Mouse (Mus musculus) ovary, postnatal 14 days (tissue): ENCODE data around the gene Cenpe.

Source experiments
- DNase-seq: peaks from one replicate; pipeline ENCODE4 v3.0.0; 2022; ENCODE audit warnings: low spot score

The Cenpe gene

DNA sequence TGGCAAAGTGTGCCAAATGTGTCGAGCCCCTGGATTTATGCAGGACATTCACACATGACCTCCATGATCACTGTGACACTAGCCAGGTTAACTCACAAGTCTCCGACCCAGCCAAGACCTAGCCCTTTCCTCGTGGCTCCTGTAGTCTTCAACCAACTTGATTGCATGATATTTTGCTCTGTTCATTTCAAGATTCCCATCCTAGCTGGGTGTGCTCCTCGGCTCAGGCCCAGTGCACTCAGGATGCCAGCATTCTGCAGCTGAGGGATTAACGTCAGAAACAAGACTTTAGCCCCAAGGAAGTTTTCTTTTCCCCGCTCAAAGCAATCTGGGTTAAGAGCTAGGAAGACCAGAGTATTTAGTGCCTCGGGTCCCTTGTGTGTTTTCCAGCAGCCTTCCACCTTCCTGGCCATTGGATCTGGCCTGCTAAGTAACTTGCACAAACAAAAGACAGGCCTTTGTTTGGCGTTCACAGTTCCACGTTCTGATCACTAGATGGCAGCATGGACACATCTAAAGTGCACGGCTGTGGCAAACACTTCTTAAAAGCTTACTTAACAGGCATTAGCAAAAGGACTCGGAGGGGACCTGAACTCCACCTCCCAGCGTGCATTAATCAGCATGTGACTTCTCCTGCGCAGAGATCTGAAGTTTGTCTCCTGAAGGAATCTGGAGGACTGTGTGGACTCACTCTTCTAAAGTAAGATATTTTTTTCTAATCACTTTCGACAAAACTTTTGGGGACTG is 68.5 kb downstream of the Cenpe start, which contains the start of gene Bdh2:
Gene Bdh2 (plus strand): TSS at position 553 of the 747 bp plus-strand sequence.
- peak; percentile 76 for DNase-seq

DNA sequence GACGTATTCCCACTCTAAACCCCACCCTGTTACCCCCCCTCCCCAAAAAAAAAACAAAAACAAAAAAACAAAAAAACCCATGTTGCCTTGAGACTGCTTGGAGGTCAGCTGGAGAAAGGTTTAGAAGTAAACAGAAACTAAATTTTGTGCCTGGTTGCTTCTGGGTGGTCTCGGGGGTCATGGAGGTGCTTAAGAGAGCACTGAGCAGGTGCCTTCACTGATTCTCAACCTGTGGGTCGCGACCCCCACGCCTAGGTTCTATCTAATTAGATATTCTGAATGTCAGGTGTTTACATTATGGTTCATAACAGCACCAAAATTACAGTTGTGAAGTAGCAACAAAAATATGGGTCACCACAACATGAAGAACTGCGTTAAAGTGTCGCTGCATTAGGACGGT is 69.4 kb downstream of the Cenpe start:
- no peak for DNase-seq

DNA sequence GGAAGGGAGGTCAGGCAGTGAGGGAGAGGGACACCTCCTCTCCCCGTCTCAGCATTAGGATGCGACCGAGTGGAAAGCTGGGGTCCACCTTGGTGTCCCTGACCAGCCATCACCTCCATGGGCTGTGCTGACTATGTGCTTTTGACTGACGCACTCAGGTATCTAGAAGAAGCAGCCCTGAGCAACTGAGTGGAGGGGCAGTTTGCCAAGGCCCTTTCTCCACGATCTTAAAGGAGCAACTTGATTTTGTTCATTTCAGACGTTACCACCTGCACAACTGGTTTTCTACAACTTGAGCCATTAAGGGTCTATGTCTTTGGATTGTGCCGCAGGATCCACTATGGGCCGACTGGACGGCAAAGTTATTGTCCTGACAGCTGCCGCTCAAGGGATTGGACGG is 72.9 kb downstream of the Cenpe start:
- DNase-seq: no peak

DNA sequence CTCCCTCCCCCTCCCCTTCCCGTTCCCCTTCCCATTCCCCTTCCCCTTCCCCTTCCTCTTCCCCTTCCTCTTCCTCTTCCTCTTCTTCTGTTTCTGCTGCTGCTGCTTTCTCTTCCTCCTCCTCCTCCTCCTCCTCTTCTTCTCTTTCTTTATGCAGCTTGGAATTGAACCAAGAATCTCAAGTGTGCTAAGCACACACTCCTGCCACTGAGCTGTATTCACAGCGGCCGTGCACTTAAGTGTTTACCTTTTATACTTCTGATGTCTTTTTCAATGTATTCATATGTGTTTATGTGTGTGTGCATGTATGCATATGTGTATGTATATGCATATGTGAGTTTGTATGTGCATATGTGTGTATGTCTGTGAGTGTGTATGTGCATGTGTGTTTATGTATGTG is 73.5 kb downstream of the Cenpe start:
- DNase-seq: no peak

DNA sequence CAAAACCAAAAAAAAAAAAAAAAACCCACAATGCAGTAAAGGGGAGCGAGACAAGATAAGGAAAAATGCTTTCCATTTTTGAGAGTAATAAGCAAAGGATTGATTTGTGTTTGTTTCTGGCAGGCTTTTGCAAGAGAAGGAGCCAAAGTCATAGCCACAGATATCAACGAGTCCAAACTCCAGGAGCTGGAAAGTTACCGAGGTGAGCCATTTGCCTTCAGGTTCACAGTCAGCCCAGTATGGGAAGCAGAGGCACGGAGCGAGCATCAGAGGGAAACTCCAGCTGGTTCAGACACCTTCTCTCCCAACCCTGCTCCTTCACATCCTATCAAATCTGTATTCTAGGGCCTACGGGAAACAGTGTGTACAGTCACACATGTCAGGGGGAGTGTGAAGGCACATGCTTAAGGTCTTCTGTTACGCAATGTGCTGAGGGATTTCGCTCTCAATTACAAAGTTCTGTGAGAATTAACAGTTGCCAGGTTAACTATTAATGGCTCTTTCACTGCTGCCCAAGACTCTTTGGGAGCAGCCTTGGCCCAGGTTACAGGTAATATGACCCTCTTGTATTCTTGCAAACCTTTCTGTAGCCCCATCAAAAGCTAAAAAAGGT is 75.9 kb downstream of the Cenpe start:
- no peak for DNase-seq

DNA sequence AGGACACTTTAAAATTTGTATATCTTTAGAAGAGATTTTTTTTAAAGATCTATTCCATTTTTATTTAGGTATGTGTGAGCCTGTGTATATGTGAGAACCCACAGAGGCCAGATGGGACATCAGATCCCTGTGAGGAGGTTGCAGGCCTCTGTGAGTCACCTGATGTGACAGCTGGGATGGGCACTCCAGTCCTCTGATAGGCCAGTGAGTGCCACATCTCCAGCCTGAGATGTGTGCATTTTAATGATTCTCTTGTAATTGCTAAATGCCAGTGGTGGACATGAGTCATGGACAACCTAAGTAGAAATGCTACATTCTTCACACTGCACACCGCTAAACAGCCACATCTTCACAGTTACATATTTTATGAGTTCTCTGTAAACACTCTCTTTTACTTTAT is 76.8 kb downstream of the Cenpe start:
- no peak for DNase-seq

DNA sequence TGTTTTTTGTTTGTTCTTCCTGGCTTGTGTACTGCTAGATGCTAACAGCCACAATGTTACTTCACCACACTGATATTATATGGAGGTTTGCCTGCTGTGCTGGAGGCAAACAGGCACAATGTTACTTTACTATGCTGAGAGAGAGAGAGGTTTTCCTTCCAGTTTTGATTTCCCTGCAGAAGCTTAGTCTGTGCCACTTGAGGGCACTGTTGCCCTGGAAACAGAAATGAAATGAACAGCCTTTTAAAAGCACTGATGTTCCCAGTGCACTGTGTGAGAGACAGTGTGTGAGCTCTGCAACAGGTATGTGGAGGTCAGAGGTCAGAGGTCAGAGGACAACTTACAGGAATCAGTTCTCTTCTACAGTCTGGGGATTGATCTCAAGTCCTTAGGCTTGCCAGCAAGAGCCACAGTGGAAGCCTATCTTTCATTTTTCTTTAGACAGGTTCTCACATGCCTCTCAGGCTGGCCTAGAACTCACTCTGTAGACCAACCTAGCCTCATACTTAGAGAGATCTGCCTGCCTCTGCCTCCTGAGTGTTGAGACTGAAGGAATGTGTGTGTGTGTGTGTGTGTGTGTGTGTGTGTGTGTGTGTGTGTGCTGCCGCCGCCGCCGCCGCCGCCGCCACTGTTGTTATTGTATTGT is 78.0 kb downstream of the Cenpe start:
- peak; percentile 27 for DNase-seq

DNA sequence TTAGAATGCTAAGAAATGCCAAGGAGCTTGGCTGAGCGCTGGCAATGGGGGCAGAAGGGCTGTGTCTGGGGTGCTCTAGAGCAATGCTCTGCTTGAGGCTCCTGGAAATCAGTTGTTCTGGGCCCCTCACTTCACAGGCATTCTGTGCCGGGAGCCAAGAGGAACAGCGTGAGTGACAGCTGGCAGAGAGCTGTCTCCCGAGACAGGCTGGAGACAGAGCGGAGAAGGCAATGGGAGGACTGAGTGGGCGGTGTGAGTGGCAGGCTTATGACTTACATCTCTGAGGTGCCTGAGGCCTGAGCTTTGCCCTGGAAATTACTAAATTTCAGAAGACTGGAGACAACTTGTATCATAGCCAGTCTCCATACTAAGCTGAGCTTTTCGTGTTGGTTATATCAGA is 81.4 kb downstream of the Cenpe start:
- DNase-seq: no peak

DNA sequence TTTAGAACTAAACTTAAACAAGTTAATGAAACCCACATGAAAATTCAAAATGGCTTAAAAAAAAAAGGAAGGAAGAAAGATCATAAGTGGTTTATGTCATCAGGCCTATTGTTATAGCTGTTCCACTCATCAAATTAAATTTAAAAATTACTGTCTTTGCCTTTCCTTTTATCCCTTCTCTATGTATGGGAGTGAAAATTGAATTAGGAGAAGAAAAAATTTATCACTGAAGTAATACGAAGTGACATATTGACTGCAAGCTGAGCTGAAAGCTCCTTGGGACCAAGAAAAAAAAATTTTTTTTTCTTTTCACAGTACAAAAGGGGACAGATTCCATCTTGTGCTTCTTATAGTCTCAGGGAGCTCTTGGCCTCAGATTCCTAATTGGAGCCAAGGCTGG is 83.2 kb downstream of the Cenpe start:
- no peak for DNase-seq

DNA sequence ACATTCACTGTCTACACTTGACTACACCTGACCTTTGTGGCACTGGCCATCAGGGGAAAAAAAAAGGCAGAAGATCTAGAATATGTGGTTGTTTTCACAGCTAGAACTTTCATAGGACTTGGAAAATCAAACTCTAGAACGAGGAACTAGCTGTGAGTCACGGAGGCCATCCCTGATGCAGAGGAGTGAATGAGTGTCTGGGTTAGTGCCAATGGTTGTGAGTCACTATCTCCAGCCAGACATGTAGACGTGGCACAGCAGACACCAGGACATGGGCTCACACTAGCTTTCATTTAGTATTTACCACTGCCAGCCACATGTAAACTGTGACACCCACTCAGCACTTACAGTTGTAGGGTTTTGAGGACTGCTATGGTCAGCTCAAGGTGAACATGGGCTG is 86.2 kb downstream of the Cenpe start:
- no peak for DNase-seq

DNA sequence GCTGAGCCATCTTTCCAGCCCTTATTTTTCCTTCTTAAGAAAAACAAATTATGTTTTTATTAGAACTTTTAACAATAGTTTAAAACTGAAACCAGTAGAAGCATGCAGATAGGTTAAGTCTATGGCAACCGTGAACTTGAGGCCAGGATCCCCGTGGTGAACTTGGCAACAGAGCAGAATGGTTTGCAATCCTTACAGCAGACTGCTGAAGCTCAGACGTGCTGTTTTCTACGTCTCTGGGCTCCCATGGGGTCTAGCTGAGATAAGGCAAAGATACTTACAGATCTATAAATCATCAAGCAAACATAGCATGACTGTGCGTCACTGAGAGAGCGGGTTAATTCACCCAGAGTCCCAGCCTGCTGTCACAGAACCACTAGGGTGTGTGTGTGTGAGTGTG is 87.7 kb downstream of the Cenpe start:
- no peak for DNase-seq

DNA sequence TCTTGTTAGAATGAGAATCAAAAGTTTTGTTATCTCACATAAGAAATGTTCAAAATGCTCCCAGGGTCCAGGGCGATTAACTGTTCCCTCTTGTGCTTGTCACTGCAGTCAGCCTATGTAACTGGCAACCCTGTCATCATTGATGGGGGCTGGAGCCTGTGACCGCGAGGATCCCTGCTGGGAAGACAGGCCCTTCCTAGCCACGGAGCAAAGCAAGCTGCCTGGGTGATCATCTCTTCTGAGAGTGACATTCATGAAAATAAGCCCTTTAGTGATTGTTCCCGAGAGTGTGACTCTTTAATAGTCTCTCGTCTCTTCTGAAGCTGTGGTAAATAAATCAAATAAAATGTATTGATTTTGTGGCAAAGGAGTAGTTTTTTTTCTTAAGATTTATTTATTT is 91.7 kb downstream of the Cenpe start:
- no peak for DNase-seq

DNA sequence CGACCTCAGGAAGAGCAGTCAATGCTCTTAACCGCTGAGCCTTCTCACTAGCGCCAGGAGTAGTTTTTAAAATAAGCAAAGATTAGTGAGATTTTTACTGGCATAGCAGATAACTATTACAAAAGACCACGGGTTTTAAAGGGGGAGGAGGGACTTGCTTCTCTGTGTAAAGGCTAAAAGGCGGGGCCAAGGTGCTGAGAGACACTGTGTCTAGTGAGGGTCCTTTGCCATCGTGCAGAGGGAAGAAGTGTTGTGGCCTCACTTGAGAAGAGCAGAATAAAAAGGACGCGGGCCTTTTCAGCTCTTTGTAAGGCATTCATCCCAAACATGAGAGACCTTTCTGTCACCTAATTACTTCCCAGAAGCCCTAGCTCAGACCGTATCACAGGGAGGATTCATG is 92.2 kb downstream of the Cenpe start:
- no peak for DNase-seq

DNA sequence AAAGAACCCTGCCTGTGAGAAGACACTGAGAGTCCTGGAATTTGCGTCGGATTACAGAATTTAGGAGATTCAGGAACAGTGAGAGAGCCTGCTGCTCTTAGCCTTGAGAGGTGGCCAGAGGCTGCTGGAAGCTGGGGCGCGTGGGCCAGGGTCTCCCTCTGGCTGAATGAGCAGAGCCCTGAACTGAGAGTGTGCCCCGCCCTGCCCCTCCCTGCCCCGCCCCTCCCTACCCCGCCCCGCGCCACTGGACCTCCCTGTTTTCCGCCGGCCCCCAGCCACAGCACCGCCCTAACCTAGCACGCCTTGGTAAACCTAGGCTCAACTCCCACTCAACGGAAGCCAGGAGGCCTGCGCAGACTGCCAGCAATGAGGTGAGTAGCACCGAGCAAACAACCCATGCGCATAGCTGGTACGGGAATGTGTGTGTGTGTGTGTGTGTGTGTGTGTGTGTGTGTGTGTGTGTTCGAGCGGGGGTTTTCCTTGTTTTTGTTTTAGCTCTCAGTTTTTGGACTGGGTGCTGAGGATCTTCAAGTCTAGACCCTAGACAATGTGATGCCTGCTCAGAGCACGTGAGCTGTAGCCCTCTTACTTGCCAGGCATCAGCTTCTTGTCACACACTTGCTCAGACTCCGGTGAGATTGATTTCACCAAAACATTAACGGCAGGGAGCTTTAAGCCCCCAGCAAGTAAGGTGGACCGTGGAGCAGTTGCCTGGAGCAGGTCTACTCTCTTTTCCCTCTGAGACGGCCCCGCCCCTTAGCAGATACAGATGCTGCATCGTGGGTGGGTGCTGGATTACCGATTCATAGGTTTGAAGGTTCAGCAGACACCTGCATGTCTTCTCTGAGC is 95.3 kb downstream of the Cenpe start, which contains the start of gene Slc9b2:
Gene Slc9b2 (plus strand): TSS at position 290 of the 849 bp plus-strand sequence.
- peak; percentile 15 for DNase-seq

DNA sequence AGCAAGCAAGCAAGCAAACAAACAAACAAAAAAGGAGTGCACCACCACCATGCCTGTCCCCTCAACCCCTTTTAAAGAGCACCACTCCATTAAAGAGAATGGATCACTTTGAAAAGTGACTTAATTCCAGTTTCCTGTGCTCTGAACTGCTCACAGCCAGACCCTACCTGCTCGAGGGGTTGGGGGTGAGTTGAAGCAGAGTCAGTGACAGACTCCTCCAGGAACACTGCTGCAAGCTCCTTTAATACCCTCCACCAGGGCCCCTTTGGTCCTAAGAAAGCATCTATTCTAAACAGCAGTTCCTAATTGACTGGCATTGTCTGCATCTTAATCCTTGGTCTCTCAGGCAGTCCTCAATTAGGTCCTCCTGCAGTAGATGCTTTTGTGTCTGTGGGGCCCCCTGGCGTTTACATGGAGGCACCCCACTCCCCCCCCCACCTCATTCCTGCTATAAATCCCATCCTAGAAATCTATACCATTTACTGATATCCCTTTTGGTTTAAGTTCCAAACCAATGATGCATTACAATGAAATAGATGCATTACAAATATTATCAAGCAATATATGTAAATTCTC is 100.7 kb downstream of the Cenpe start:
- DNase-seq: no peak

DNA sequence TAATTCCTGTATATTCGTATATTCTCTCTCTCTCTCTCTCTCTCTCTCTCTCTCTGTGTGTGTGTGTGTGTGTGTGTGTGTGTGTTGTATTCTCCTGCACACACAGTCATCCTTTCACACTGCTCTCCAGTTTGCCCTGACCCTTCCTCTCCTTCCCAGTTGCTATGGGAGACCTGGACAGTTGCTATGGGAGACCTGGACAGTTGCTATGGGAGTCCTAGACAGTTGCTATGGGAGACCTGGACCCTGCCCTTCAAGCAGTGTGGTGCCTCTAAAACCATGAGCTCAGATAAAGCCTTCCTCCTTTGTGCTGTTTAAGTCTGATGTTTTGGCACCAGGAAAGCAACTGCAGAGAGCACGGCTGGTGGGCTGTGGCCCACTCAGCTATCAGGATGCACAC is 101.4 kb downstream of the Cenpe start:
- no peak for DNase-seq

DNA sequence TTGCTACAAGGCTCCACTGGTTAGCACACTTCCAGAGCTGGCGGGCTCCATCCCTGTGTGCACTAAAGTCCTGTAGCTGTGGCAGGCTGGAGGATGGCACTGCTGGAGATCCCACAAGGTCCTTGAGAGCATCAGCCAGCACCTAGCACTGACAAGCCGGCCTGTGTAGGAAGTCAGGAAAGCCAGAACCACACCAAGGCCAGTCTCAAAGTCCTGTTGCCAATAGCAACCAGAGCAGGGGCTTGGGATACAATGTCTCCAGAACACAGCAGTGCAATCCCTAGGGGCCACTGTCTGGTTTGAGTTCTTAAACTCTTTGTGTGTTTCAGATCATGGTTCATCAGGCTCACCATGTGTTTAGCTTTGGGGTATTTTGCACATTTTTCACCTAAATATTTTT is 102.5 kb downstream of the Cenpe start:
- DNase-seq: no peak

DNA sequence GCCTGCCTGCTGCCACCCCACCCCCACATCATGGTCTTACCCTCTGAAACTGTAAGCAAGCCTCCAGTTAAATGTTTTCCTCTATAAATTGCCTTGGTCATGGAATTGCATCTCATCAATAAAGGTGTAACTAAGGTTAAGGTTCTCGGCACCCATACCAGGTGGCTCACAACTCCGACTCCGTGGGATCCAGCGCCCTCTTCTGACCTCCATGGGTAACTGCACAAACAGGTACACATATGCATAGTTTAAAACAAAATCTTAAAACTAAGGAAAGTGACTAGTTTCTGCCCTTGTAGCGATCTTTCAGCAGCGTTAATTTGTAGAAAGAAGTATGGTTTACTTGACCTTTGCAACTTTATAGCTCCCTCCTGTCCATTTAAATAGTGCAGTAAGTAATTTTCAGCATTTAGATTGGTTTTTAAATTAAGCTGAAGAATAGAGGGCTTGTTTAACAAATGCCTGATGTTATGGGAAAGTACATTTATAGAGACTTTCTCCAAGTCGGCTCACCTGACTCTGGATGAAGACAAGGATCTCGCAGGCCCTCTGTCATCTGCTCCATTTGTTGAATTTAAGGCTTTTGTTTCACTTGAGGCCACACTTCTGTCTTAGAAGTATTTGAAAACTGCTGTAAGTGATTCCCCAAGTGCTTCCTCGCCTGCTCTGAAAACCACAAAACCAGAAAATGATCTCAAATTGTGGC is 103.5 kb downstream of the Cenpe start:
- DNase-seq: no peak

DNA sequence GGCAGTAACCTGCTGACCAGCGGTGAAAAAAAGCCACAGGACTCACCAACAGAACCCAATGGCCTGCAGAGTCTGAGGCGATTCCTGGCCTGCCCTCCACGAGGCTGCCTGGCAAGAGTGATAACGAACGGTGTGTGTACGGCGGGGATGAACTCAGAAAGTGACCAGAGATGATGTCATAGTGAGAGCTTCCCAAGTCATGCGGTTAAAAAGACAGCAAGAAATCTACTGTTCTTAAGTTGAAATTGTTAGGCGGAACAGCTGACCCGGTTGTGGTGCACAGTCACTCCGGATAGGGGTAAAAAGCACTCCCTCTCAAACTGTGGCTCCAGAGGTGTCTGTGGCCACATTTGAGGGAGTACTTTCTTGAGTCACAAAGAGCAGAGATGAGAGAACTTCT is 106.0 kb downstream of the Cenpe start:
- DNase-seq: no peak
